Mouse (Mus musculus) spleen, postnatal 14 days (tissue): ENCODE measurements around the gene Arhgap30.
A peak's percentile ranks its signal among the peaks of the same experiment; 100 is the strongest.

Experiments
- DNase-seq, 2 experiments: peaks; one replicate each; pipeline ENCODE4 v3.0.0; 2021 to 2022; ENCODE audit warnings: low spot score in 2 of 2

Arhgap30 gene

GRCm38 (mm10) chr1:171388376-171389102, at the start of gene Arhgap30:
TSS of gene Arhgap30 (plus strand) at chr1:171388954.
- DNase-seq, result peak; percentile 65 to 72

- no peak for DNase-seq
Observed at GRCm38 (mm10) chr1:171342262-171343207, 46.2 kb upstream of the Arhgap30 start.

- no peak for DNase-seq
Observed at GRCm38 (mm10) chr1:171343922-171344677, 44.7 kb upstream of the Arhgap30 start.

GRCm38 (mm10) chr1:171344715-171345114, 44.0 kb upstream of the Arhgap30 start:
- no peak for DNase-seq

- DNase-seq, result peak; percentile 75 to 87
Observed at GRCm38 (mm10) chr1:171345225-171346094, 43.3 kb upstream of the Arhgap30 start, which contains the start of the genes Nit1 and Pfdn2. TSS of gene Nit1 (minus strand) at chr1:171345646. TSS of gene Pfdn2 (plus strand) at chr1:171345670.

GRCm38 (mm10) chr1:171346095-171346450, 42.7 kb upstream of the Arhgap30 start:
- no peak for DNase-seq

- DNase-seq, result no peak
Observed at GRCm38 (mm10) chr1:171348665-171349064, 40.1 kb upstream of the Arhgap30 start.

- no peak for DNase-seq
Observed at GRCm38 (mm10) chr1:171349210-171349609, 39.5 kb upstream of the Arhgap30 start.

- DNase-seq, result peak in 1 of 2 experiments; percentile 21
Observed at GRCm38 (mm10) chr1:171355812-171356340, 32.9 kb upstream of the Arhgap30 start.

GRCm38 (mm10) chr1:171356814-171357213, 31.9 kb upstream of the Arhgap30 start:
- no peak for DNase-seq

- peak in 1 of 2 experiments; percentile 30 for DNase-seq
Observed at GRCm38 (mm10) chr1:171358421-171358820, 30.3 kb upstream of the Arhgap30 start.

- DNase-seq, result no peak
Observed at GRCm38 (mm10) chr1:171360253-171360652, 28.5 kb upstream of the Arhgap30 start.

- peak; percentile 70 to 90 for DNase-seq
Observed at GRCm38 (mm10) chr1:171360656-171361055, 28.1 kb upstream of the Arhgap30 start, which contains the start of gene Klhdc9. TSS of gene Klhdc9 (minus strand) at chr1:171360798.

- DNase-seq, result peak; percentile 51 to 70
Observed at GRCm38 (mm10) chr1:171361106-171362103, 27.3 kb upstream of the Arhgap30 start.

- no peak for DNase-seq
Observed at GRCm38 (mm10) chr1:171365934-171366333, 22.8 kb upstream of the Arhgap30 start.

GRCm38 (mm10) chr1:171369845-171370556, 18.8 kb upstream of the Arhgap30 start, which contains the start of gene Nectin4:
TSS of gene Nectin4 (plus strand) at chr1:171370099.
- DNase-seq, result no peak

GRCm38 (mm10) chr1:171372880-171373279, 15.9 kb upstream of the Arhgap30 start:
- DNase-seq, result no peak

GRCm38 (mm10) chr1:171373946-171374345, 14.8 kb upstream of the Arhgap30 start:
- DNase-seq, result no peak
